Mouse (Mus musculus) frontal cortex, adult 2 months (tissue): Measurements from ENCODE around the gene Pde1c. TPM values are rescaled to one million over a fixed set of nuclear protein-coding genes. Genes with fewer than 3 reads are reported as not detected.
A peak's percentile ranks its signal among the peaks of the same experiment; 100 is the strongest.

Experiments
- DNase-seq, 2 experiments: peaks; one replicate each; pipeline ENCODE4 v3.0.0; 2022; ENCODE audit warnings: low spot score in 1 of 2; ENCODE audit errors: extremely low spot score in 1 of 2
- polyA plus RNA-seq: library from polyadenylated mRNA; depleted of rRNA; stranded (reverse); fragments of >200 nt; gene quantifications from 2 replicates; pipeline ENCODE4 v1.2.3, GENCODE M21; 2012

The Pde1c gene
- polyA plus RNA-seq, 1 experiment = 8.3 TPM

- DNase-seq = no peak
These were observed 110.8 kb downstream of the Pde1c start for GRCm38 (mm10) chr6:56458098-56458497.

GRCm38 (mm10) chr6:56447917-56448316, 121.0 kb downstream of the Pde1c start:
- DNase-seq = peak in 1 of 2 experiments; percentile 32

GRCm38 (mm10) chr6:56441501-56441900, 127.4 kb downstream of the Pde1c start:
- no peak for DNase-seq

GRCm38 (mm10) chr6:56425846-56426245, 143.1 kb downstream of the Pde1c start:
- DNase-seq = no peak

GRCm38 (mm10) chr6:56422866-56423265, 146.0 kb downstream of the Pde1c start:
- no peak for DNase-seq

GRCm38 (mm10) chr6:56416191-56416590, 152.7 kb downstream of the Pde1c start:
- peak; percentile 2 to 32 for DNase-seq

GRCm38 (mm10) chr6:56389178-56389577, 179.7 kb downstream of the Pde1c start:
- no peak for DNase-seq

GRCm38 (mm10) chr6:56376359-56376758, 192.5 kb downstream of the Pde1c start:
- no peak for DNase-seq

GRCm38 (mm10) chr6:56374180-56374579, 194.7 kb downstream of the Pde1c start:
- DNase-seq = no peak

GRCm38 (mm10) chr6:56373753-56374152, 195.2 kb downstream of the Pde1c start:
- DNase-seq = no peak

- DNase-seq = no peak
These were observed 195.7 kb downstream of the Pde1c start for GRCm38 (mm10) chr6:56373046-56373751.

- no peak for DNase-seq
These were observed 199.4 kb downstream of the Pde1c start for GRCm38 (mm10) chr6:56369462-56369861.

GRCm38 (mm10) chr6:56368116-56368515, 200.8 kb downstream of the Pde1c start:
- DNase-seq = no peak

GRCm38 (mm10) chr6:56367257-56367656, 201.6 kb downstream of the Pde1c start:
- no peak for DNase-seq

GRCm38 (mm10) chr6:56362650-56363049, 206.3 kb downstream of the Pde1c start:
- no peak for DNase-seq

GRCm38 (mm10) chr6:56362128-56362545, 206.8 kb downstream of the Pde1c start:
- no peak for DNase-seq

- DNase-seq = no peak
These were observed 207.4 kb downstream of the Pde1c start for GRCm38 (mm10) chr6:56361348-56362127.

GRCm38 (mm10) chr6:56360086-56360485, 208.8 kb downstream of the Pde1c start:
- DNase-seq = no peak

GRCm38 (mm10) chr6:56359126-56359525, 209.8 kb downstream of the Pde1c start:
- no peak for DNase-seq

- DNase-seq = no peak
These were observed 221.7 kb downstream of the Pde1c start for GRCm38 (mm10) chr6:56347207-56347606.

- DNase-seq = no peak
These were observed 223.8 kb downstream of the Pde1c start for GRCm38 (mm10) chr6:56345082-56345481.

GRCm38 (mm10) chr6:56342005-56342404, 226.9 kb downstream of the Pde1c start:
- DNase-seq = no peak
